Mouse (Mus musculus): ENCODE data around the gene Kcnj15. TPM values are rescaled to one million over a fixed set of nuclear protein-coding genes. Genes with fewer than 3 reads are reported as not detected.

The Kcnj15 gene
- polyA plus RNA-seq, 1 experiment from 2014 or later, result 3.1 TPM

GRCm38 (mm10) chr16:95242114-95242513 lies 15.2 kb upstream of the Kcnj15 start:
- Histone ChIP-seq H3K36me3 (ENCODE audit: control insufficient read depth, insufficient read depth) (no peaks in the 10 kb centered on the region), H3K4me3 (ENCODE audit: low read length) (no peak overlapping the region), H3K9me3 (replicated peaks; ENCODE audit: control insufficient read depth, low read length) (no peaks in the 10 kb centered on the region), H3K4me2 (ENCODE audit: low read depth, low read length) (no peak overlapping the region), H3K4me1 (ENCODE audit: control insufficient read depth, insufficient read depth, low read length) (peaks cover 28% of the 10 kb centered on the region), H3K27me3 (ENCODE audit: control insufficient read depth, insufficient read depth, low read length) (no peaks in the 10 kb centered on the region), H3K9ac (ENCODE audit: low read length) (no peak overlapping the region), H3K27ac (ENCODE audit: low read length) (peak overlapping the region; percentile 63)
- 71% methylated on average over 4 of the region's 4 CpGs for WGBS
- no peak for ATAC-seq (replicated peaks; ENCODE audit: extremely low read depth, insufficient read depth, low FRiP score)

- no peak for ATAC-seq (replicated peaks; ENCODE audit: extremely low read depth, insufficient read depth, low FRiP score)
- H3K4me2 ChIP-seq (ENCODE audit: low read depth, low read length), result no peak overlapping the region
- no peaks in the 10 kb centered on the region for H3K27me3 ChIP-seq (ENCODE audit: control insufficient read depth, insufficient read depth, low read length)
- H3K4me1 ChIP-seq (ENCODE audit: control insufficient read depth, insufficient read depth, low read length), result peaks cover 28% of the 10 kb centered on the region
- no peak overlapping the region for H3K4me3 ChIP-seq (ENCODE audit: low read length)
- H3K9ac ChIP-seq (ENCODE audit: low read length), result no peak overlapping the region
- no peaks in the 10 kb centered on the region for H3K36me3 ChIP-seq (ENCODE audit: control insufficient read depth, insufficient read depth)
- no peak overlapping the region for H3K27ac ChIP-seq (ENCODE audit: low read length)
- 68% methylated on average over 1 of the region's 1 CpGs for WGBS
- no peaks in the 10 kb centered on the region for H3K9me3 ChIP-seq (replicated peaks; ENCODE audit: control insufficient read depth, low read length)
Measured at GRCm38 (mm10) chr16:95243401-95243800, 14.0 kb upstream of the Kcnj15 start.

- Histone ChIP-seq H3K36me3 (ENCODE audit: control insufficient read depth, insufficient read depth) (no peaks in the 10 kb centered on the region), H3K4me1 (ENCODE audit: control insufficient read depth, insufficient read depth, low read length) (peaks cover 28% of the 10 kb centered on the region), H3K9me3 (replicated peaks; ENCODE audit: control insufficient read depth, low read length) (no peaks in the 10 kb centered on the region), H3K27me3 (ENCODE audit: control insufficient read depth, insufficient read depth, low read length) (no peaks in the 10 kb centered on the region), H3K4me3 (ENCODE audit: low read length) (no peak overlapping the region), H3K9ac (ENCODE audit: low read length) (no peak overlapping the region), H3K27ac (ENCODE audit: low read length) (peak overlapping the region; percentile 10), H3K4me2 (ENCODE audit: low read depth, low read length) (no peak overlapping the region)
- peak; percentile 80 for ATAC-seq (replicated peaks; ENCODE audit: extremely low read depth, insufficient read depth, low FRiP score)
- 38% methylated on average over 12 of the region's 12 CpGs for WGBS
Measured at GRCm38 (mm10) chr16:95244626-95245303, 12.6 kb upstream of the Kcnj15 start.

- WGBS, result 57% methylated on average over 3 of the region's 3 CpGs
- peaks cover 28% of the 10 kb centered on the region for H3K4me1 ChIP-seq (ENCODE audit: control insufficient read depth, insufficient read depth, low read length)
- H3K27me3 ChIP-seq (ENCODE audit: control insufficient read depth, insufficient read depth, low read length), result no peaks in the 10 kb centered on the region
- no peak for ATAC-seq (replicated peaks; ENCODE audit: extremely low read depth, insufficient read depth, low FRiP score)
- no peak overlapping the region for H3K4me2 ChIP-seq (ENCODE audit: low read depth, low read length)
- H3K9ac ChIP-seq (ENCODE audit: low read length), result no peak overlapping the region
- no peak overlapping the region for H3K4me3 ChIP-seq (ENCODE audit: low read length)
- H3K9me3 ChIP-seq (replicated peaks; ENCODE audit: control insufficient read depth, low read length), result no peaks in the 10 kb centered on the region
- H3K36me3 ChIP-seq (ENCODE audit: control insufficient read depth, insufficient read depth), result no peaks in the 10 kb centered on the region
- H3K27ac ChIP-seq (ENCODE audit: low read length), result peak overlapping the region; percentile 10
Measured at GRCm38 (mm10) chr16:95245499-95245898, 11.9 kb upstream of the Kcnj15 start.

DNA sequence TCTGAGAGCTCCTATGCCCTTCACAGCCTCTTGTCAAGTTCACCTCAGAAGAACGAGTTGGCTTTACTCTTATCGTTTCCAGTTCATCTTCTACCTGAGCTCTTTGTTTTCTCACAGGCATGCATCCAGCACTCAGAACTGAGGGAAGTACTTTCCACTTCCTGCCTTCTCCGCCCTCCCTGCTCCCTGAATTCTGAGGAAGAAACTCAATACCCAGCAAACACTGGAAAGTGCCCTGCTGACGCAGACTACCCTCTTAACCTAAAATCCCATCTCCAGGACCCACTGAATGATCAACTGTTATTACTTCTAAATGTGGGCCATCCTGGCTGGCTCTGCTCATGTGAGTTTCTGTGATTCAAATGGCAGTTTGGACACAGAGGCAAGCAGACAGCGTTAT lies 8.7 kb upstream of the Kcnj15 start:
- H3K9me3 ChIP-seq (replicated peaks; ENCODE audit: control insufficient read depth, low read length), result no peaks in the 10 kb centered on the region
- ATAC-seq (replicated peaks; ENCODE audit: extremely low read depth, insufficient read depth, low FRiP score), result no peak
- H3K9ac ChIP-seq (ENCODE audit: low read length), result no peak overlapping the region
- peaks cover 10% of the 10 kb centered on the region for H3K4me1 ChIP-seq (ENCODE audit: control insufficient read depth, insufficient read depth, low read length)
- 65% methylated on average over 5 of the region's 5 CpGs for WGBS
- H3K27ac ChIP-seq (ENCODE audit: low read length), result no peak overlapping the region
- no peak overlapping the region for H3K4me2 ChIP-seq (ENCODE audit: low read depth, low read length)
- H3K36me3 ChIP-seq (ENCODE audit: control insufficient read depth, insufficient read depth), result no peaks in the 10 kb centered on the region
- H3K27me3 ChIP-seq (ENCODE audit: control insufficient read depth, insufficient read depth, low read length), result no peaks in the 10 kb centered on the region
- H3K4me3 ChIP-seq (ENCODE audit: low read length), result no peak overlapping the region

- Histone ChIP-seq H3K9me3 (replicated peaks; ENCODE audit: control insufficient read depth, low read length) (no peaks in the 10 kb centered on the region), H3K27me3 (ENCODE audit: control insufficient read depth, insufficient read depth, low read length) (peaks cover 4% of the 10 kb centered on the region; the same call in 1 of the 2 replicates), H3K36me3 (ENCODE audit: control insufficient read depth, insufficient read depth) (no peaks in the 10 kb centered on the region), H3K4me1 (ENCODE audit: control insufficient read depth, insufficient read depth, low read length) (no peaks in the 10 kb centered on the region), H3K4me2 (ENCODE audit: low read depth, low read length) (no peak overlapping the region), H3K27ac (ENCODE audit: low read length) (no peak overlapping the region), H3K4me3 (ENCODE audit: low read length) (no peak overlapping the region), H3K9ac (ENCODE audit: low read length) (no peak overlapping the region)
- 68% methylated on average over 2 of the region's 2 CpGs for WGBS
- ATAC-seq (replicated peaks; ENCODE audit: extremely low read depth, insufficient read depth, low FRiP score), result no peak
Measured at GRCm38 (mm10) chr16:95256648-95257047, 710 bp upstream of the Kcnj15 start.

DNA sequence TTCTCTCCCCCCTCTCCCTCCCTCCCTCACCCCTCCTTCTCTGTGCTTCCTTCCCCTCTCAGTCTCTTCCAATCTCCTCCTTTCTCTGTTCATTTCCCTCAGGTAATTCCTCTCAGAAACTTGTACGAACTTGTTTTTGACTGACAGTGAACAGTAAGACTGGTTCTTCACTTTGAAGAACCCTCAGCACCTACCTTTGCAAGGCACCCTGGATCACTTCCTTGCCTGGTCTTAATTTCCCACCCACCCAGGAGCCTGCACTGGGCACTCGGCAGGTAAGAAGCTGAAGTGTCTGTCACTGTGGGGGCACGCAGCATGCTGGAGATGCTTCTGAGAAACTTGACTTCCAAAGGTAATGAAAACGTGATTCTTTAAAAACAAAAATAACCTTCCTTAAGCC lies 742 bp downstream of the Kcnj15 start:
- WGBS, result 28% methylated on average over 4 of the region's 4 CpGs
- no peak overlapping the region for H3K4me3 ChIP-seq (ENCODE audit: low read length)
- no peak overlapping the region; the same call in 1 of the 2 replicates for H3K27ac ChIP-seq (ENCODE audit: low read length)
- ATAC-seq (replicated peaks; ENCODE audit: extremely low read depth, insufficient read depth, low FRiP score), result no peak
- H3K9ac ChIP-seq (ENCODE audit: low read length), result no peak overlapping the region
- H3K4me1 ChIP-seq (ENCODE audit: control insufficient read depth, insufficient read depth, low read length), result no peaks in the 10 kb centered on the region
- peaks cover 4% of the 10 kb centered on the region; the same call in 1 of the 2 replicates for H3K27me3 ChIP-seq (ENCODE audit: control insufficient read depth, insufficient read depth, low read length)
- no peak overlapping the region for H3K4me2 ChIP-seq (ENCODE audit: low read depth, low read length)
- no peaks in the 10 kb centered on the region for H3K9me3 ChIP-seq (replicated peaks; ENCODE audit: control insufficient read depth, low read length)
- no peaks in the 10 kb centered on the region for H3K36me3 ChIP-seq (ENCODE audit: control insufficient read depth, insufficient read depth)

DNA sequence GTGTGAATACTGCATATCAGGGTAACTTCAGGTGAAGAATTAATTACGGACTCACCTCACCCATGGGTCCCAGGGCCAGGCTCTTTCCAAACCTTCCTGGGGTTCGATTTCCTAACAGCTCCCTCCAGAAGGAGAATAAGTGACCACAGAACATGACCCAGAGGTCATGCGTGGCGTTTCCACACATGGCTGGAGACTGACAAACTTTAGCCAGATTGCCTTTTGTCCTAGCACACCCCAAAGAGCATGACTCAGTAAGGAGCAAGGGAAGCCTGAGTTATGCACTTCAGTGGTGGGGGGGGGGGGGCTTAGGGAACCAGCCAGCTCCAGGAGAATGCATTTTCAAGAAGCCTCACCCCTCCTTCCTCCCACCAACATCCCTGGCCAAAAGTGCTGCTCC lies 2.1 kb downstream of the Kcnj15 start:
- no peaks in the 10 kb centered on the region for H3K36me3 ChIP-seq (ENCODE audit: control insufficient read depth, insufficient read depth)
- peaks cover 2% of the 10 kb centered on the region; the same call in 1 of the 2 replicates for H3K4me1 ChIP-seq (ENCODE audit: control insufficient read depth, insufficient read depth, low read length)
- no peak for ATAC-seq (replicated peaks; ENCODE audit: extremely low read depth, insufficient read depth, low FRiP score)
- 56% methylated on average over 4 of the region's 4 CpGs for WGBS
- no peak overlapping the region for H3K9ac ChIP-seq (ENCODE audit: low read length)
- H3K4me3 ChIP-seq (ENCODE audit: low read length), result no peak overlapping the region
- H3K27me3 ChIP-seq (ENCODE audit: control insufficient read depth, insufficient read depth, low read length), result peaks cover 4% of the 10 kb centered on the region; the same call in 1 of the 2 replicates
- no peak overlapping the region for H3K4me2 ChIP-seq (ENCODE audit: low read depth, low read length)
- no peak overlapping the region for H3K27ac ChIP-seq (ENCODE audit: low read length)
- no peaks in the 10 kb centered on the region for H3K9me3 ChIP-seq (replicated peaks; ENCODE audit: control insufficient read depth, low read length)

DNA sequence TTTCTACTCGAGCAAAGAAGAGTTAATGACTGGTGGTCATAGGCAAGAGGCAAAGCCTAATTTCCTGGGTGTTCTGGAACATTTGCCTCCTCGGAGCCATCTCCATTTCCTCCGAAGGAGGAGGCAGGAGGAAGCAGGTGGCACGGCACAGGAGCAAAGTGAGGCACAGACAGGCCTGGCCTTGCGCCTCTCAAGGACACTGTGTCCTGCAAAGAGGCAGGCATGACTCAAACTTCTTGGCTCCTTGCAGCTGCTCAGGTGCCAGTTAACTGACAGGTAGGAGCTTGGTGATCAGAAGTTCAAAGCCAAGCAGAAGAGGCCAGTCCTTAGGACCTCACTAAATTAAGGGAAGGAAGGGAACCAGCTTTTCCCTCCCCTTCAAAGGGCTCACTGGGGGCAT lies 3.3 kb downstream of the Kcnj15 start:
- 60% methylated on average over 5 of the region's 5 CpGs for WGBS
- ATAC-seq (replicated peaks; ENCODE audit: extremely low read depth, insufficient read depth, low FRiP score), result no peak

More for the DNA sequence above, 3.3 kb downstream of the Kcnj15 start:
- Histone ChIP-seq H3K27ac (ENCODE audit: low read length) (no peak overlapping the region), H3K9me3 (replicated peaks; ENCODE audit: control insufficient read depth, low read length) (no peaks in the 10 kb centered on the region), H3K9ac (ENCODE audit: low read length) (no peak overlapping the region), H3K4me3 (ENCODE audit: low read length) (no peak overlapping the region), H3K4me1 (ENCODE audit: control insufficient read depth, insufficient read depth, low read length) (peaks cover 2% of the 10 kb centered on the region; the same call in 1 of the 2 replicates), H3K27me3 (ENCODE audit: control insufficient read depth, insufficient read depth, low read length) (peaks cover 4% of the 10 kb centered on the region; the same call in 1 of the 2 replicates), H3K36me3 (ENCODE audit: control insufficient read depth, insufficient read depth) (no peaks in the 10 kb centered on the region), H3K4me2 (ENCODE audit: low read depth, low read length) (no peak overlapping the region)

Data from heart, embryonic 16.5 days (tissue).